Mouse (Mus musculus): Measurements from ENCODE around the gene Olfr1019. TPM values are rescaled to one million over a fixed set of nuclear protein-coding genes. Genes with fewer than 3 reads are reported as not detected.

The Olfr1019 gene
- not detected in 2 replicates for polyA plus RNA-seq (2012; rRNA removed)

GRCm38 (mm10) chr2:85845383-85845782, at the start of gene Olfr1019:
Gene Olfr1019, minus strand, starts transcription at chr2:85845483.
- Histone ChIP-seq H3K36me3 (ENCODE audit: control insufficient read depth, insufficient read depth, low read length) (no peaks in the 10 kb centered on the region), H3K4me3 (ENCODE audit: insufficient read depth, low read depth, low read length) (no peak within 1 kb of the TSS), H3K4me1 (ENCODE audit: control insufficient read depth, insufficient read depth, low read length) (no peaks in the 10 kb centered on the region), H3K27ac (ENCODE audit: insufficient read depth, low read depth, low read length) (no peak within 1 kb of the TSS), H3K27me3 (replicated peaks; ENCODE audit: control insufficient read depth, insufficient read depth, low read length) (no peaks in the 10 kb centered on the region)
- no peak for DNase-seq
- TF ChIP-seq CTCF (conservative IDR thresholded peaks at IDR 0.05; ENCODE audit: insufficient read depth, insufficient read length, low read depth, low read length) (no peak), POLR2A (IDR thresholded peaks at IDR 0.05; ENCODE audit: low read depth, low read length) (no peak)

DNA sequence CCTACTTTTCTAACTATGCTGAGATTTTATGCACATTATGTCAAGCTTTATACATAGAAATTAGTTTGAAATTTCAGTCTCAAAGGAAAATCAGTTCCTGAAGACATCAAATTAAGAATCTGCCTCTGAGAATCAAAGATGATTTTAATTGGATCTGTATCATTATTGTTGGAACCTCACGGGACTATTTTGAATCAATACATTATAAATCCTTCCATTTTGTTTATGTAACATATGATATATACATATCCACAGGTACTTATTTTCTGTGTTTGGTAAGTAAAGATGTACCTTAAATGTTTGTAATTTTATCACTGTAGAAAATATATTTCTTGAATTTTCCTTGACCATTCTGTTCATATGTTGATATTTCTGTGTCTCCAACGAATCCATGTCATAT, 40.1 kb upstream of the Olfr1019 start, which contains the start of gene Olfr1023:
Gene Olfr1023, plus strand, starts transcription at position 301 of the 400 bp plus-strand sequence.
- DNase-seq, result no peak
- no peak within 1 kb of the TSS for H3K27ac ChIP-seq (ENCODE audit: insufficient read depth, low read depth, low read length)
- no peaks in the 10 kb centered on the region for H3K36me3 ChIP-seq (ENCODE audit: control insufficient read depth, insufficient read depth, low read length)
- H3K27me3 ChIP-seq (replicated peaks; ENCODE audit: control insufficient read depth, insufficient read depth, low read length), result no peaks in the 10 kb centered on the region
- no peaks in the 10 kb centered on the region for H3K4me1 ChIP-seq (ENCODE audit: control insufficient read depth, insufficient read depth, low read length)
- WGBS, result 65% methylated on average over 2 of the region's 2 CpGs
- H3K4me3 ChIP-seq (ENCODE audit: insufficient read depth, low read depth, low read length), result no peak within 1 kb of the TSS
- no peak for TF ChIP-seq POLR2A (IDR thresholded peaks at IDR 0.05; ENCODE audit: low read depth, low read length)
- TF ChIP-seq CTCF (conservative IDR thresholded peaks at IDR 0.05; ENCODE audit: insufficient read depth, insufficient read length, low read depth, low read length), result no peak

DNA sequence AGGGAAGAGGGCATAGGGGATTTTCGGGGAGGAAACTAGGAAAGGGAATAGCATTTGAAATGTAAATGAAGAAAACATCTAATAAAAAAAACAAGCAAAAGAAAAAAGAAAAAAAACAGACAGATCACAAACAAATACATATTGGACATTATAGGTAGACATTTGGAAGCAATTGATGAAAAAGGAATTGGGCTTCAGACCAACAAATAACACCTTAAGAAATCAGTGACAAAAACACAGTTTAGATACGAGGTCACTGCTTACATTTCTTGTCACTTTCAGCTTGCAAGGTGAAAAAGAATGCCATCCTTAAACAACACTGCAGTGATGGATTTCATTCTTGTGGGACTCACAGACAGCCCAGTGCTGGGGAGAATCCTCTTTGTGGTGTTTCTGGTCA, 23.0 kb upstream of the Olfr1019 start, which contains the start of gene Olfr1022:
Gene Olfr1022, plus strand, starts transcription at position 301 of the 400 bp plus-strand sequence.
- Histone ChIP-seq H3K27me3 (replicated peaks; ENCODE audit: control insufficient read depth, insufficient read depth, low read length) (no peaks in the 10 kb centered on the region), H3K36me3 (ENCODE audit: control insufficient read depth, insufficient read depth, low read length) (no peaks in the 10 kb centered on the region), H3K27ac (ENCODE audit: insufficient read depth, low read depth, low read length) (no peak within 1 kb of the TSS), H3K4me3 (ENCODE audit: insufficient read depth, low read depth, low read length) (no peak within 1 kb of the TSS), H3K4me1 (ENCODE audit: control insufficient read depth, insufficient read depth, low read length) (no peaks in the 10 kb centered on the region)
- DNase-seq, result no peak
- no peak for TF ChIP-seq POLR2A (IDR thresholded peaks at IDR 0.05; ENCODE audit: low read depth, low read length)
- 38% methylated on average over 2 of the region's 2 CpGs for WGBS

GRCm38 (mm10) chr2:85846730-85847129, 1.4 kb upstream of the Olfr1019 start, which contains the start of gene Olfr1020:
Gene Olfr1020, plus strand, starts transcription at chr2:85847030.
- Histone ChIP-seq H3K4me1 (ENCODE audit: control insufficient read depth, insufficient read depth, low read length) (no peaks in the 10 kb centered on the region), H3K36me3 (ENCODE audit: control insufficient read depth, insufficient read depth, low read length) (no peaks in the 10 kb centered on the region), H3K27me3 (replicated peaks; ENCODE audit: control insufficient read depth, insufficient read depth, low read length) (no peaks in the 10 kb centered on the region), H3K27ac (ENCODE audit: insufficient read depth, low read depth, low read length) (no peak within 1 kb of the TSS), H3K4me3 (ENCODE audit: insufficient read depth, low read depth, low read length) (no peak within 1 kb of the TSS)
- no peak for DNase-seq
- TF ChIP-seq CTCF (conservative IDR thresholded peaks at IDR 0.05; ENCODE audit: insufficient read depth, insufficient read length, low read depth, low read length) (no peak), POLR2A (IDR thresholded peaks at IDR 0.05; ENCODE audit: low read depth, low read length) (no peak)
- 80% methylated on average over 1 of the region's 1 CpGs for WGBS

- Histone ChIP-seq H3K27ac (ENCODE audit: insufficient read depth, low read depth, low read length) (no peak within 1 kb of the TSS), H3K27me3 (replicated peaks; ENCODE audit: control insufficient read depth, insufficient read depth, low read length) (no peaks in the 10 kb centered on the region), H3K4me3 (ENCODE audit: insufficient read depth, low read depth, low read length) (no peak within 1 kb of the TSS), H3K36me3 (ENCODE audit: control insufficient read depth, insufficient read depth, low read length) (no peaks in the 10 kb centered on the region), H3K4me1 (ENCODE audit: control insufficient read depth, insufficient read depth, low read length) (no peaks in the 10 kb centered on the region)
- no peak for DNase-seq
- TF ChIP-seq POLR2A (IDR thresholded peaks at IDR 0.05; ENCODE audit: low read depth, low read length) (no peak), CTCF (conservative IDR thresholded peaks at IDR 0.05; ENCODE audit: insufficient read depth, insufficient read length, low read depth, low read length) (no peak)
These were observed 27.1 kb downstream of the Olfr1019 start, which contains the start of gene Olfr1018 for GRCm38 (mm10) chr2:85818179-85818578. Gene Olfr1018, plus strand, starts transcription at chr2:85818479.

DNA sequence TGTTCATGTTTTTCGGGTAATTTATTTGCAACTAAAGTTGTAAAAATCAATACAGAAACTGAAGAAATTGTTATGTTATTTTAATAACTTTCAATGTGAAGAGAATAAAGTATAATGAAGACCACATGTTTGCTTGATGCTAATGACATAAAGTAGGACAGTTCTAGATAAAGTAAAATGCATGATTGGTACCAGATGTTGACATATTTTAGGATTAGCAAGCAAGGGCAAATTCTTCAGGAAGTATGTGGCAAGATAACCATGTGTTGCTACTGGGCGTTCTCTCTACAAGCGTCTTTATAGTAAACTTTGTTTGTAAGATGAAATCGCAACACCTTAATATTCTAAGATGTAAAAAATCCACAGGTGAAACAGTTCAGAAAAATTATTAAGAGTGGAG, 40.8 kb downstream of the Olfr1019 start:
- no peak overlapping the region for H3K27ac ChIP-seq (ENCODE audit: insufficient read depth, low read depth, low read length)
- no peaks in the 10 kb centered on the region for H3K27me3 ChIP-seq (replicated peaks; ENCODE audit: control insufficient read depth, insufficient read depth, low read length)
- TF ChIP-seq CTCF (conservative IDR thresholded peaks at IDR 0.05; ENCODE audit: insufficient read depth, insufficient read length, low read depth, low read length) (no peak), POLR2A (IDR thresholded peaks at IDR 0.05; ENCODE audit: low read depth, low read length) (no peak)
- 86% methylated on average over 4 of the region's 4 CpGs for WGBS
- H3K36me3 ChIP-seq (ENCODE audit: control insufficient read depth, insufficient read depth, low read length), result no peaks in the 10 kb centered on the region
- H3K4me3 ChIP-seq (ENCODE audit: insufficient read depth, low read depth, low read length), result no peak overlapping the region
- H3K4me1 ChIP-seq (ENCODE audit: control insufficient read depth, insufficient read depth, low read length), result no peaks in the 10 kb centered on the region
- no peak for DNase-seq

DNA sequence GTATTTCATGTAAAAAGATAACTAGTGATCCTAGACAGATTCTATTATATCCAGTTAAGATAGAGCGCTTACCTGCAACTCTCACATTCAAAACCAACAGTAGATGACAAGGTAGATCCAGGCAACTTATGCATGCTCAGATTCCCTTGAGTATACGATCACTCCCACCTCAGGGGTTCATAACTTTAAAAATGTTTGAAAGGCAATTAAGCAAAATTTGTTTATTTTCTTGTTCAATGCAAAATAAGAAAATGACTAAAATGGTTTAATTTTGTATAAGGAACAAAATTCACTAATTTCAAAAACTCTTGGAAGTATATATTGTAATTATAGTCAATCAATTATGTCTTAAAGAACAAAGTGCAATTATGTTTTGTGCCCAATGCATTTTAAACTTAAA, 42.8 kb downstream of the Olfr1019 start, which contains the start of gene Olfr1016:
Gene Olfr1016, minus strand, starts transcription at position 101 of the 400 bp plus-strand sequence.
- no peaks in the 10 kb centered on the region for H3K27me3 ChIP-seq (replicated peaks; ENCODE audit: control insufficient read depth, insufficient read depth, low read length)
- no peaks in the 10 kb centered on the region for H3K4me1 ChIP-seq (ENCODE audit: control insufficient read depth, insufficient read depth, low read length)
- H3K4me3 ChIP-seq (ENCODE audit: insufficient read depth, low read depth, low read length), result no peak within 1 kb of the TSS
- no peak for DNase-seq
- no peak for TF ChIP-seq POLR2A (IDR thresholded peaks at IDR 0.05; ENCODE audit: low read depth, low read length)
- no peak for TF ChIP-seq CTCF (conservative IDR thresholded peaks at IDR 0.05; ENCODE audit: insufficient read depth, insufficient read length, low read depth, low read length)
- no peaks in the 10 kb centered on the region for H3K36me3 ChIP-seq (ENCODE audit: control insufficient read depth, insufficient read depth, low read length)
- 91% methylated on average over 2 of the region's 2 CpGs for WGBS
- no peak within 1 kb of the TSS for H3K27ac ChIP-seq (ENCODE audit: insufficient read depth, low read depth, low read length)

Measured in kidney, adult 2 months (tissue).